Mouse (Mus musculus) hindbrain, embryonic 16.5 days (tissue): ENCODE measurements at regions not wholly inside any gene's neighbourhood (a gene's known extent, or its start where the extent isn't known, plus 50 kb on each side); places are given as distances from the start of the nearest gene placed in this dataset.
A peak's percentile ranks its signal among the peaks of the same experiment; 100 is the strongest.

ENCODE experiments used
- ATAC-seq: fragments of 200-750 bp; cut with Nextera tagmentation; 2 replicates; pipeline ENCODE4 v1.8.0; 2017; ENCODE audit warnings: moderate TSS enrichment, moderate library complexity
- H3K27ac ChIP-seq: fragments of 300-500 bp; sonication (generic); 2 replicates; pipeline ENCODE4 v1.5.1; 2014; ENCODE audit warnings: low read depth, mild to moderate bottlenecking, control low read depth, low read length, moderate library complexity
- H3K27me3 ChIP-seq: fragments of 300-500 bp; sonication (generic); replicated peaks from 2 replicates; pipeline ENCODE4 v1.6.1; 2014; ENCODE audit warnings: low read length; ENCODE audit not compliant: control insufficient read depth, insufficient read depth
- H3K36me3 ChIP-seq: fragments of 300-500 bp; sonication (generic); 2 replicates; pipeline ENCODE4 v1.6.1; 2014; ENCODE audit warnings: mild to moderate bottlenecking, low read length, moderate library complexity, mixed read lengths; ENCODE audit not compliant: control insufficient read depth, insufficient read depth
- H3K4me1 ChIP-seq: fragments of 300-500 bp; sonication (generic); 2 replicates; pipeline ENCODE4 v1.6.1; 2014; ENCODE audit warnings: low read depth, low read length; ENCODE audit not compliant: control insufficient read depth, insufficient read depth
- H3K4me2 ChIP-seq: fragments of 300-500 bp; sonication (generic); 2 replicates; pipeline ENCODE4 v1.6.1; 2014; ENCODE audit warnings: mild to moderate bottlenecking, low read length, control low read depth, moderate library complexity
- H3K4me3 ChIP-seq: fragments of 300-500 bp; sonication (generic); 2 replicates; pipeline ENCODE4 v1.5.1; 2014; ENCODE audit warnings: mild to moderate bottlenecking, low read length, control low read depth, moderate library complexity
- H3K9ac ChIP-seq: fragments of 300-500 bp; sonication (generic); 2 replicates; pipeline ENCODE4 v1.6.1; 2014; ENCODE audit warnings: low read depth, mild to moderate bottlenecking, control low read depth, low read length, moderate library complexity
- H3K9me3 ChIP-seq: fragments of 300-500 bp; sonication (generic); 2 replicates; pipeline ENCODE4 v1.6.1; 2014; ENCODE audit warnings: mild to moderate bottlenecking, low read length, moderate library complexity; ENCODE audit not compliant: control insufficient read depth
- WGBS: fragments of 180-500 bp; shearing (Covaris S2); extraction: QIAGEN DNeasy Blood & Tissue Kit; methylation state at CpG from one replicate; pipeline ENCODE4 v1.1.7; 2014; 5-methylcytosine and 5-hydroxymethylcytosine counted together

DNA sequence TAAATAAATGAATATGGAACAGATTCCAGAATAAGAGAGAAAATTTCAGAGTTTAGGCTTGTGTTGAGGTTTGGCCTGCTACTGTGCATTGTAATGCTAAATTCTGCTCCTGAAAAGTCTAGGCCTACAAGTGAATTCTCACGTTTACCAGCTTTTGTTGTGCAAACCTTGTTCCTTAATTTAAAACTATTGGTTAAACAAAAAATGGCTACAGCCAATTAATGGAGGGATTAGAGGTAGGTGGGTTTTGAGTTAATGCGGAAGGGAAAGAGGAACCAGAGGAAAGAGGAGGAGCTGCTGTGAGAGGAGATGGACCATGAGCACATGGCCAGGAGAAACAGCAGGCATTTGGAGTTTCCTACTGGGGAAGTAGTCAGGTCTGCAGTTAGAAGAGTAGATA is 79.1 kb upstream of the Tle4 start:
- H3K4me3 ChIP-seq: no peak overlapping the region
- no peak overlapping the region for H3K4me2 ChIP-seq
- no peak overlapping the region for H3K9ac ChIP-seq
- ATAC-seq: no peak
- no peaks in the 10 kb centered on the region for H3K9me3 ChIP-seq
- H3K36me3 ChIP-seq: no peaks in the 10 kb centered on the region
- H3K4me1 ChIP-seq: no peaks in the 10 kb centered on the region
- no peaks in the 10 kb centered on the region for H3K27me3 ChIP-seq
- 49% methylated on average over 2 of the region's 2 CpGs for WGBS
- no peak overlapping the region for H3K27ac ChIP-seq

DNA sequence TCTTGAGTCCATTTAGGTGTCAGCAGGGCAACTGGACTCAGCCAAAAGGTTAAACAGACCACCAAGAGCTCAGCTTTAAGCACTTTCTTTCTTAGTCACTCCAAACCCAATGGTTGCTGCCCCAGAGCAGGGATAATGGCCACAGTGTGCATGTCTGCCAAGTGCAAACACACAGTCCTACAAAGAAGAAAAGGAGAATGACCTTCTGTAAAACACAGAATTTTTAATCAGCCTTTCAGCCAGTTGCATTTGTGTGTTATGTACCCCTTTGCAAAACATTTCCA is 72.9 kb upstream of the Tle4 start:
- Histone ChIP-seq H3K4me1 (no peaks in the 10 kb centered on the region), H3K4me3 (no peak overlapping the region), H3K9ac (no peak overlapping the region), H3K4me2 (no peak overlapping the region), H3K9me3 (no peaks in the 10 kb centered on the region), H3K36me3 (no peaks in the 10 kb centered on the region), H3K27ac (no peak overlapping the region), H3K27me3 (no peaks in the 10 kb centered on the region)
- peak; percentile 84 for ATAC-seq

- H3K27me3 ChIP-seq: no peaks in the 10 kb centered on the region
- no peaks in the 10 kb centered on the region for H3K9me3 ChIP-seq
- H3K4me1 ChIP-seq: no peaks in the 10 kb centered on the region
- ATAC-seq: no peak; the same call in 1 of the 2 replicates
- no peaks in the 10 kb centered on the region for H3K36me3 ChIP-seq
- no peak overlapping the region for H3K27ac ChIP-seq
- no peak overlapping the region for H3K9ac ChIP-seq
- WGBS: 29% methylated on average over 13 of the region's 13 CpGs
- peak overlapping the region; percentile 19; the same call in 1 of the 2 replicates for H3K4me2 ChIP-seq
- H3K4me3 ChIP-seq: no peak overlapping the region
Measured at GRCm38 (mm10) chr19:14670078-14670820, 72.4 kb upstream of the Tle4 start.

DNA sequence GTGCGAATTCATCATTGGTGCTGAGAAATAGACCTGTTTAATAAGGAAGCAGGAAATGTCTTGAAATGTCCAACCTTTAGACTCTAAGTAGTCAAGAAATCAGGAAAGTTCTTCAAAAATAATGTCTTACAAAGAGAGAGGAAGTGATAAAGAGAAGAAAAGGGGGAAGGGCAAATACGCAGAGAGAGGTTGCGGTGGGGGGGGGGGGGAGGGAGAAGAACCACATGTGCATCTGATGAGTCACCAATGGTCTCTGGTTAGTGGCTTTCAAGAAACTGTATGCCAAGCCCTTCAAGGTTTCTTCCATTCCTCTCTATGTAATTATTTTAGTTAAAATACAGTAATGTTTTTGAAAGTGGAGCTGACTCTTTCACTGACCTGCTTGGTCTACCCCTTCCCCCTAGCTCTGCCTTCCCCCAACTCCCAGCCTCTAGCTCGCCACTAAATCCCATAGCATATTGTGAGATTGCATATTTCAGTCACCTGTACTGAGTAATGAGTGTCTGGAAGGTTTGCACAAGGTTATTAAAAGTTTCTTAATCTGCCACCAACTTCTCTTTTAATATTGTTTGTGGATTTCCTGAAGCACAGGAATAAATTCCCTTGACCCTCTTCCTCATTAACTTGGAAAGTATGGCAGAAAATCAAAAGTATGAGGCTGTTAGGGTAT is 70.8 kb upstream of the Tle4 start:
- H3K4me2 ChIP-seq: no peak overlapping the region
- no peak overlapping the region for H3K4me3 ChIP-seq
- no peaks in the 10 kb centered on the region for H3K9me3 ChIP-seq
- ATAC-seq: no peak
- no peaks in the 10 kb centered on the region for H3K27me3 ChIP-seq
- H3K27ac ChIP-seq: no peak overlapping the region
- 91% methylated on average over 4 of the region's 4 CpGs for WGBS
- H3K9ac ChIP-seq: no peak overlapping the region
- H3K4me1 ChIP-seq: no peaks in the 10 kb centered on the region
- H3K36me3 ChIP-seq: no peaks in the 10 kb centered on the region

- Histone ChIP-seq H3K27me3 (no peaks in the 10 kb centered on the region), H3K9ac (no peak overlapping the region), H3K9me3 (no peaks in the 10 kb centered on the region), H3K36me3 (no peaks in the 10 kb centered on the region), H3K4me2 (no peak overlapping the region), H3K4me1 (no peaks in the 10 kb centered on the region), H3K4me3 (no peak overlapping the region), H3K27ac (no peak overlapping the region)
- WGBS: 84% methylated on average over 3 of the region's 3 CpGs
- ATAC-seq: no peak
Measured at GRCm38 (mm10) chr19:14664682-14665417, 67.0 kb upstream of the Tle4 start.

- Histone ChIP-seq H3K4me2 (no peak overlapping the region), H3K9me3 (no peaks in the 10 kb centered on the region), H3K27ac (no peak overlapping the region), H3K36me3 (no peaks in the 10 kb centered on the region), H3K9ac (no peak overlapping the region), H3K4me3 (no peak overlapping the region), H3K4me1 (no peaks in the 10 kb centered on the region), H3K27me3 (no peaks in the 10 kb centered on the region)
- no peak for ATAC-seq
- 41% methylated on average over 2 of the region's 2 CpGs for WGBS
Measured at GRCm38 (mm10) chr19:14664096-14664586, 66.3 kb upstream of the Tle4 start.

GRCm38 (mm10) chr19:14663350-14663749 is 65.5 kb upstream of the Tle4 start:
- no peak overlapping the region for H3K27ac ChIP-seq
- H3K36me3 ChIP-seq: no peaks in the 10 kb centered on the region
- no peaks in the 10 kb centered on the region for H3K27me3 ChIP-seq
- ATAC-seq: no peak
- H3K9me3 ChIP-seq: no peaks in the 10 kb centered on the region
- WGBS: 48% methylated on average over 4 of the region's 4 CpGs
- no peak overlapping the region for H3K4me2 ChIP-seq
- no peak overlapping the region for H3K9ac ChIP-seq
- H3K4me3 ChIP-seq: no peak overlapping the region
- H3K4me1 ChIP-seq: no peaks in the 10 kb centered on the region

- no peak for ATAC-seq
- no peak overlapping the region for H3K27ac ChIP-seq
- no peak overlapping the region for H3K4me3 ChIP-seq
- H3K27me3 ChIP-seq: no peaks in the 10 kb centered on the region; the same call in 1 of the 2 replicates
- WGBS: 76% methylated on average over 4 of the region's 4 CpGs
- no peak overlapping the region for H3K9ac ChIP-seq
- H3K4me1 ChIP-seq: no peaks in the 10 kb centered on the region
- no peaks in the 10 kb centered on the region for H3K36me3 ChIP-seq
- H3K9me3 ChIP-seq: no peaks in the 10 kb centered on the region
- H3K4me2 ChIP-seq: no peak overlapping the region
Measured at GRCm38 (mm10) chr19:14659725-14660124, 61.9 kb upstream of the Tle4 start.

- ATAC-seq: no peak
Measured at GRCm38 (mm10) chr19:14658479-14658878, 60.6 kb upstream of the Tle4 start.

More at GRCm38 (mm10) chr19:14658479-14658878, 60.6 kb upstream of the Tle4 start:
- Histone ChIP-seq H3K4me2 (no peak overlapping the region), H3K27ac (no peak overlapping the region), H3K4me1 (no peaks in the 10 kb centered on the region), H3K9me3 (no peaks in the 10 kb centered on the region), H3K36me3 (no peaks in the 10 kb centered on the region), H3K4me3 (no peak overlapping the region), H3K9ac (no peak overlapping the region), H3K27me3 (no peaks in the 10 kb centered on the region; the same call in 1 of the 2 replicates)
- 98% methylated on average over 2 of the region's 2 CpGs for WGBS
